Mouse (Mus musculus): ENCODE measurements around the gene Snrpd3. TPM values are rescaled to one million over a fixed set of nuclear protein-coding genes. Genes with fewer than 3 reads are reported as not detected.

Snrpd3 gene
- polyA plus RNA-seq, 1 experiment: 21.9 TPM

GRCm38 (mm10) chr10:75568029-75568428 is 50.7 kb downstream of the Snrpd3 start:
- no peaks in the 10 kb centered on the region for H3K36me3 ChIP-seq (ENCODE audit: control insufficient read depth, insufficient read depth, low read length)
- no peak overlapping the region for H3K4me3 ChIP-seq (ENCODE audit: control insufficient read depth, low read depth, low read length)
- no peak overlapping the region for H3K27ac ChIP-seq (ENCODE audit: control insufficient read depth, insufficient read depth, low read depth, low read length)
- no peaks in the 10 kb centered on the region for H3K4me1 ChIP-seq (ENCODE audit: control insufficient read depth, insufficient read depth, low read length)
- TF ChIP-seq CTCF (IDR thresholded peaks at IDR 0.05; ENCODE audit: control insufficient read depth, insufficient read depth, insufficient replicate concordance, low read depth, low read length) (no peak), POLR2A (IDR thresholded peaks at IDR 0.05; ENCODE audit: control insufficient read depth, low read depth, low read length) (no peak)
- H3K27me3 ChIP-seq (ENCODE audit: control insufficient read depth, insufficient read depth, low read length): no peaks in the 10 kb centered on the region

- Histone ChIP-seq H3K4me3 (ENCODE audit: control insufficient read depth, low read depth, low read length) (no peak overlapping the region), H3K4me1 (ENCODE audit: control insufficient read depth, insufficient read depth, low read length) (no peaks in the 10 kb centered on the region), H3K27me3 (ENCODE audit: control insufficient read depth, insufficient read depth, low read length) (no peaks in the 10 kb centered on the region), H3K27ac (ENCODE audit: control insufficient read depth, insufficient read depth, low read depth, low read length) (no peak overlapping the region), H3K36me3 (ENCODE audit: control insufficient read depth, insufficient read depth, low read length) (no peaks in the 10 kb centered on the region)
- TF ChIP-seq POLR2A (IDR thresholded peaks at IDR 0.05; ENCODE audit: control insufficient read depth, low read depth, low read length) (no peak), CTCF (IDR thresholded peaks at IDR 0.05; ENCODE audit: control insufficient read depth, insufficient read depth, insufficient replicate concordance, low read depth, low read length) (no peak)
These were observed 51.1 kb downstream of the Snrpd3 start for GRCm38 (mm10) chr10:75568441-75568840.

- Histone ChIP-seq H3K4me3 (ENCODE audit: control insufficient read depth, low read depth, low read length) (no peak overlapping the region), H3K4me1 (ENCODE audit: control insufficient read depth, insufficient read depth, low read length) (no peaks in the 10 kb centered on the region), H3K36me3 (ENCODE audit: control insufficient read depth, insufficient read depth, low read length) (no peaks in the 10 kb centered on the region), H3K27me3 (ENCODE audit: control insufficient read depth, insufficient read depth, low read length) (no peaks in the 10 kb centered on the region), H3K27ac (ENCODE audit: control insufficient read depth, insufficient read depth, low read depth, low read length) (no peak overlapping the region)
- no peak for TF ChIP-seq CTCF (IDR thresholded peaks at IDR 0.05; ENCODE audit: control insufficient read depth, insufficient read depth, insufficient replicate concordance, low read depth, low read length)
- no peak for TF ChIP-seq POLR2A (IDR thresholded peaks at IDR 0.05; ENCODE audit: control insufficient read depth, low read depth, low read length)
These were observed 51.5 kb downstream of the Snrpd3 start for GRCm38 (mm10) chr10:75568851-75569250.

- no peaks in the 10 kb centered on the region for H3K4me1 ChIP-seq (ENCODE audit: control insufficient read depth, insufficient read depth, low read length)
- H3K27me3 ChIP-seq (ENCODE audit: control insufficient read depth, insufficient read depth, low read length): no peaks in the 10 kb centered on the region
- no peak overlapping the region for H3K27ac ChIP-seq (ENCODE audit: control insufficient read depth, insufficient read depth, low read depth, low read length)
- no peak for TF ChIP-seq CTCF (IDR thresholded peaks at IDR 0.05; ENCODE audit: control insufficient read depth, insufficient read depth, insufficient replicate concordance, low read depth, low read length)
- no peak for TF ChIP-seq POLR2A (IDR thresholded peaks at IDR 0.05; ENCODE audit: control insufficient read depth, low read depth, low read length)
- no peak overlapping the region for H3K4me3 ChIP-seq (ENCODE audit: control insufficient read depth, low read depth, low read length)
- H3K36me3 ChIP-seq (ENCODE audit: control insufficient read depth, insufficient read depth, low read length): no peaks in the 10 kb centered on the region
These were observed 53.8 kb downstream of the Snrpd3 start for GRCm38 (mm10) chr10:75570981-75571657.

- Histone ChIP-seq H3K27ac (ENCODE audit: control insufficient read depth, insufficient read depth, low read depth, low read length) (no peak overlapping the region), H3K4me1 (ENCODE audit: control insufficient read depth, insufficient read depth, low read length) (no peaks in the 10 kb centered on the region), H3K27me3 (ENCODE audit: control insufficient read depth, insufficient read depth, low read length) (no peaks in the 10 kb centered on the region), H3K4me3 (ENCODE audit: control insufficient read depth, low read depth, low read length) (no peak overlapping the region), H3K36me3 (ENCODE audit: control insufficient read depth, insufficient read depth, low read length) (no peaks in the 10 kb centered on the region)
- TF ChIP-seq CTCF (IDR thresholded peaks at IDR 0.05; ENCODE audit: control insufficient read depth, insufficient read depth, insufficient replicate concordance, low read depth, low read length) (no peak), POLR2A (IDR thresholded peaks at IDR 0.05; ENCODE audit: control insufficient read depth, low read depth, low read length) (no peak)
These were observed 54.6 kb downstream of the Snrpd3 start for GRCm38 (mm10) chr10:75571937-75572336.

GRCm38 (mm10) chr10:75573181-75573580 is 55.8 kb downstream of the Snrpd3 start:
- no peak for TF ChIP-seq POLR2A (IDR thresholded peaks at IDR 0.05; ENCODE audit: control insufficient read depth, low read depth, low read length)
- TF ChIP-seq CTCF (IDR thresholded peaks at IDR 0.05; ENCODE audit: control insufficient read depth, insufficient read depth, insufficient replicate concordance, low read depth, low read length): no peak
- H3K4me3 ChIP-seq (ENCODE audit: control insufficient read depth, low read depth, low read length): no peak overlapping the region
- H3K27me3 ChIP-seq (ENCODE audit: control insufficient read depth, insufficient read depth, low read length): no peaks in the 10 kb centered on the region
- H3K27ac ChIP-seq (ENCODE audit: control insufficient read depth, insufficient read depth, low read depth, low read length): no peak overlapping the region
- no peaks in the 10 kb centered on the region for H3K36me3 ChIP-seq (ENCODE audit: control insufficient read depth, insufficient read depth, low read length)
- no peaks in the 10 kb centered on the region for H3K4me1 ChIP-seq (ENCODE audit: control insufficient read depth, insufficient read depth, low read length)

- H3K4me1 ChIP-seq (ENCODE audit: control insufficient read depth, insufficient read depth, low read length): no peaks in the 10 kb centered on the region
- no peak overlapping the region for H3K4me3 ChIP-seq (ENCODE audit: control insufficient read depth, low read depth, low read length)
- no peaks in the 10 kb centered on the region for H3K36me3 ChIP-seq (ENCODE audit: control insufficient read depth, insufficient read depth, low read length)
- H3K27me3 ChIP-seq (ENCODE audit: control insufficient read depth, insufficient read depth, low read length): no peaks in the 10 kb centered on the region
- H3K27ac ChIP-seq (ENCODE audit: control insufficient read depth, insufficient read depth, low read depth, low read length): no peak overlapping the region
- TF ChIP-seq CTCF (IDR thresholded peaks at IDR 0.05; ENCODE audit: control insufficient read depth, insufficient read depth, insufficient replicate concordance, low read depth, low read length) (no peak), POLR2A (IDR thresholded peaks at IDR 0.05; ENCODE audit: control insufficient read depth, low read depth, low read length) (no peak)
These were observed 56.6 kb downstream of the Snrpd3 start for GRCm38 (mm10) chr10:75573965-75574364.

All from testis, adult 2 months (tissue).